Mouse (Mus musculus): ENCODE measurements around the gene Acvr1. TPM values are rescaled to one million over a fixed set of nuclear protein-coding genes. Genes with fewer than 3 reads are reported as not detected.

The Acvr1 gene
- total RNA-seq (2023) = under 1 TPM; 0.35 to 0.62 TPM

GRCm38 (mm10) chr2:58567066-58567810, at the start of gene Acvr1, which contains the start of gene Upp2:
Gene Acvr1 (minus strand): TSS chr2:58567157.
Gene Upp2 (plus strand): TSS chr2:58567298.

GRCm38 (mm10) chr2:58469816-58470215, 97.1 kb downstream of the Acvr1 start, which contains the start of gene Gm17409:
Gene Gm17409 (plus strand): TSS chr2:58470116.

DNA sequence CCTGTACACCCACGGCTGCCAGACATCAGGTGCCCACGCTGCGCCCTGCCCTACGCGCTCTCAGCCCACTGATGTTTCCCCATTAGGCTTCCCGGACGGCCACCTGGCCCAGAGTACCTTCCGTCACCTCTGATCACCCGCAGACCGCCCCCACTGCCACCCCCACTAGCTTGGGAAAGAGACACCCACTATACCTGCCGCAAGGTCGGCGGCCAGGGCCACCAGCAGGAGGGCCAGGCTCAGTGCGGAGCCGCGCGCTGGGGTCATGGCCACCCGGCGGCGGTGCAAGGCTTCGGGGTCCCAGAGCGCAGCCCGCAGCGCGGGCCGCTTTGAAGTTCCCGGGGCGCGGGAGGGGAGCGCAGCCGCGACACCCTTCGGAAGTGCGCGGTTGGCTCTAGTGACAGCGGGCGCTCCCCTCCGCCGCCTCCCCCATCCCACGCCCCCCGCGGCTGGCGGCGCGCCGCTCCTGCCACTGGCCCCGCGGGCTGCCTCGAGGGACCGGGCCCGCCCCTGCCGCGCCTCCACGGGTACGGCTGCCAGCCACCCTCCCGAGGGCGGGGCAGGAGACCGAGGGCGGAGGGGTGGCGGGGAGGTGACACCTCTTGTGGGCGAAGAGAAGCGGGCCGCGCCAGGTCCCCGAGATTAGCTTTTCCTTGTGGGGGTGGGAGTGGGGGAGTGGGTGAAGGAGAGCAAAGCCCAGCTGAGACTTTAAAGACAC, 209.4 kb downstream of the Acvr1 start, which contains the start of gene Acvr1c:
TSS of gene Acvr1c (minus strand) at position 482 of the 718 bp plus-strand sequence.

Other genes starting within 250 kb of the Acvr1 start
- under 1 TPM in 1 of 2 experiments, not detected in 1; 0.23 TPM for gene Acvr1c, start 209.3 kb downstream of the Acvr1 start, total RNA-seq (2023)
- not detected for gene Gm17409, start 97.0 kb downstream of the Acvr1 start, total RNA-seq (2023)
- not detected for gene Upp2, start 141 bp upstream of the Acvr1 start, total RNA-seq (2023)

Data from T-cell, adult 66 days (primary cell).